8 mouse cellular contexts compared by ENCODE assay signal in genomic region chr13:91094196-91094595, GRCm38 (mm10).
A peak's percentile ranks its signal among the peaks of the same experiment; 100 is the strongest.
DNase-seq lines count a peak whose midpoint lies in the region; ATAC-seq lines count a peak whose summit lies in the region.

No protein-coding gene starts in this region.

- H3K27me3 ChIP-seq in limb, embryonic 10.5 days (ENCODE audit: low read depth, poor library complexity, severe bottlenecking): no peaks in the 10 kb centered on the region

- ATAC-seq in neutrophil, adult 5-6 weeks (ENCODE audit: extremely low read depth, insufficient number of reproducible peaks, low FRiP score, poor library complexity, severe bottlenecking): peak; percentile 70

- peak; percentile 17 for DNase-seq in embryo, embryonic 11 days
- DNase-seq in embryo, embryonic 10 days (ENCODE audit: low spot score): no peak
- peak; percentile 24 for DNase-seq in right cerebral cortex, postnatal 25 days
- no peak for DNase-seq in right cerebral cortex, postnatal 36 days (ENCODE audit: low spot score in 2 of 2)
- DNase-seq in limb, embryonic 10.5 days (ENCODE audit: low spot score): peak; percentile 40
- DNase-seq in cerebellum, postnatal 4 days (ENCODE audit: low spot score in 2 of 2): no peak
- no peak for DNase-seq in gastrocnemius, adult 18-20 months (ENCODE audit: low spot score)

- no peaks in the 10 kb centered on the region for H3K9me3 ChIP-seq in limb, embryonic 10.5 days (replicated peaks)

- peak overlapping the region; percentile 81 for H3K27ac ChIP-seq in limb, embryonic 10.5 days

- peaks cover 22% of the 10 kb centered on the region for H3K4me1 ChIP-seq in limb, embryonic 10.5 days

- H3K36me3 ChIP-seq in limb, embryonic 10.5 days: no peaks in the 10 kb centered on the region

- WGBS in limb, embryonic 10.5 days: 60% methylated on average over 7 of the region's 7 CpGs

- no peak overlapping the region for H3K4me3 ChIP-seq in limb, embryonic 10.5 days

Comparison
In these comparisons a context has a peak if more than half of its experiments do, and no peak if none do; other contexts are left out.
1. DNase-seq: peak in embryo, embryonic 11 days (single experiment), right cerebral cortex, postnatal 25 days (single experiment) and limb, embryonic 10.5 days (single experiment); none in embryo, embryonic 10 days (single experiment), right cerebral cortex, postnatal 36 days (0 of 2), cerebellum, postnatal 4 days (0 of 2) and gastrocnemius, adult 18-20 months (single experiment).